Mouse (Mus musculus): ENCODE measurements around the gene Dst. TPM values are rescaled to one million over a fixed set of nuclear protein-coding genes. Genes with fewer than 3 reads are reported as not detected.
A peak's percentile ranks its signal among the peaks of the same experiment; 100 is the strongest.
"Not testable (repeated sequence)": the region's sequence is repeated elsewhere in the genome, so short reads cannot be mapped to it uniquely, and the experiment has no call there.

Dst gene
- total and polyA plus RNA-seq, 2 experiments from 2014 or later, result 31.7 to 155 TPM

DNA sequence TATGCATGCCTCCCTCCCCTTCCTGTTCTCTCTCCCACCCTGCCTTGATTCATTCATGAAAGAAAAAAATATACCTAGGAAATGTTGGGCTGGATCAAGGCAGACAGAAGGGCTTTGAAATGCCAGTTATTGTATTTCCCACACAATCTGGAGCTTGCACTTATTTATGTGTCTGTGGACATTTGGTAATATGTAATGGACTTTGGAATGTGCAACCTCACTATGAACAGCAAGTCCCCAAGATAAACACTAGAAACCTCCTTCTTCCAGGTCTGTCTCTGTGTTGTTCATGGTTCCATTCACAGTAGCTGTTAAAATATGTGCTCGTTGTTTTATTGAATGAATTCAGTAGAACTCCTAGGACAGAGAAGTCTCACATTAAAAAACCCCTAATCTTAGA lies 153.8 kb downstream of the Dst start:
- no peak for DNase-seq (ENCODE audit: low spot score)
- Histone ChIP-seq H3K27ac (ENCODE audit: low read depth, low read length) (no peak overlapping the region), H3K36me3 (ENCODE audit: insufficient read depth, low read length) (no peaks in the 10 kb centered on the region), H3K4me2 (ENCODE audit: low read depth, low read length, poor library complexity, severe bottlenecking) (no peak overlapping the region), H3K9ac (replicated peaks; ENCODE audit: low read length, poor library complexity, severe bottlenecking) (no peak overlapping the region), H3K27me3 (ENCODE audit: insufficient read depth, low read length) (no peaks in the 10 kb centered on the region), H3K4me1 (ENCODE audit: insufficient read depth, low read length) (no peaks in the 10 kb centered on the region; the same call in 1 of the 2 replicates), H3K4me3 (ENCODE audit: low read depth, low read length) (no peak overlapping the region), H3K9me3 (ENCODE audit: low read length) (no peaks in the 10 kb centered on the region)
- no peak for TF ChIP-seq CTCF (IDR thresholded peaks at IDR 0.05)
- WGBS, result 71% methylated on average over 1 of the region's 1 CpGs
- ATAC-seq (ENCODE audit: low FRiP score), result no peak

- Histone ChIP-seq H3K27ac (ENCODE audit: low read depth, low read length) (no peak overlapping the region), H3K36me3 (ENCODE audit: insufficient read depth, low read length) (no peaks in the 10 kb centered on the region), H3K9ac (replicated peaks; ENCODE audit: low read length, poor library complexity, severe bottlenecking) (no peak overlapping the region), H3K27me3 (ENCODE audit: insufficient read depth, low read length) (no peaks in the 10 kb centered on the region), H3K4me1 (ENCODE audit: insufficient read depth, low read length) (no peaks in the 10 kb centered on the region; the same call in 1 of the 2 replicates), H3K4me3 (ENCODE audit: low read depth, low read length) (no peak overlapping the region), H3K4me2 (ENCODE audit: low read depth, low read length, poor library complexity, severe bottlenecking) (no peak overlapping the region), H3K9me3 (ENCODE audit: low read length) (no peaks in the 10 kb centered on the region)
- TF ChIP-seq CTCF (IDR thresholded peaks at IDR 0.05), result no peak
- ATAC-seq (ENCODE audit: low FRiP score), result no peak
- DNase-seq (ENCODE audit: low spot score), result no peak
- WGBS, result 71% methylated on average over 3 of the region's 3 CpGs
Measured at GRCm38 (mm10) chr1:34063943-34064342, 155.9 kb downstream of the Dst start.

DNA sequence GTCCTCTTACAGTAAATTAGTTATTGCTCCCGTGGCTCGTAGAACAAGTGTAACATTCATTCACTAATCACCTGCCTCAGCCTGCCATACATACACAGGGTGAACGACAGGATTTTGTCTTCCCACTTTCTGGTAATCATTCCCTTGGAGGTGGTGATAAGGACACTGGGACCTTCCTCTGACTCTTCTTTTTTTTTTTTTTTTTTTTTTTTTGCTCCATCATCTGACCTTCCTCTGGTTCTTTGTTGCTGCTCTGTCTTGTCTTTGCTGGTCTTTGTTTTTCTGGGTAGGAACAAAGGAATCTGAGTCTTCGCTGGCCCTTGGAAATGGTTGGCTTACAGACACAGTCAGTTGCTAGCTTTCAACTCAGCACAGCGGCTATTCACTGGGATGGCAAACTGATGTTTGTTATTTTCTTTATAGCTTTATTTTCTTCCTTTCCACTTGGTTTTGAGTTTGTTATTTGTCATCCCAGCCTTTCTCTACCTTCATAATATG lies 157.6 kb downstream of the Dst start:
- no peaks in the 10 kb centered on the region for H3K9me3 ChIP-seq (ENCODE audit: low read length)
- H3K4me3 ChIP-seq (ENCODE audit: low read depth, low read length), result no peak overlapping the region
- ATAC-seq (ENCODE audit: low FRiP score), result no peak
- H3K4me2 ChIP-seq (ENCODE audit: low read depth, low read length, poor library complexity, severe bottlenecking), result no peak overlapping the region
- no peak overlapping the region for H3K27ac ChIP-seq (ENCODE audit: low read depth, low read length)
- no peak overlapping the region for H3K9ac ChIP-seq (replicated peaks; ENCODE audit: low read length, poor library complexity, severe bottlenecking)
- DNase-seq (ENCODE audit: low spot score), result no peak
- H3K36me3 ChIP-seq (ENCODE audit: insufficient read depth, low read length), result no peaks in the 10 kb centered on the region
- no peak for TF ChIP-seq CTCF (IDR thresholded peaks at IDR 0.05)
- no peaks in the 10 kb centered on the region; the same call in 1 of the 2 replicates for H3K4me1 ChIP-seq (ENCODE audit: insufficient read depth, low read length)
- WGBS, result 82% methylated on average over 5 of the region's 5 CpGs
- H3K27me3 ChIP-seq (ENCODE audit: insufficient read depth, low read length), result no peaks in the 10 kb centered on the region

GRCm38 (mm10) chr1:34066401-34066800 lies 158.4 kb downstream of the Dst start:
- not testable (repeated sequence) for H3K4me2 ChIP-seq (ENCODE audit: low read depth, low read length, poor library complexity, severe bottlenecking); H3K27me3 ChIP-seq (ENCODE audit: insufficient read depth, low read length); ATAC-seq (ENCODE audit: low FRiP score); H3K27ac ChIP-seq (ENCODE audit: low read depth, low read length); H3K4me1 ChIP-seq (ENCODE audit: insufficient read depth, low read length); H3K4me3 ChIP-seq (ENCODE audit: low read depth, low read length); H3K36me3 ChIP-seq (ENCODE audit: insufficient read depth, low read length); H3K9me3 ChIP-seq (ENCODE audit: low read length); DNase-seq (ENCODE audit: low spot score); H3K9ac ChIP-seq (replicated peaks; ENCODE audit: low read length, poor library complexity, severe bottlenecking)
- WGBS, result 97% methylated on average over 4 of the region's 4 CpGs

- WGBS, result 51% methylated on average over 5 of the region's 5 CpGs
- Histone ChIP-seq H3K4me1 (ENCODE audit: insufficient read depth, low read length) (no peaks in the 10 kb centered on the region), H3K27ac (ENCODE audit: low read depth, low read length) (no peak overlapping the region), H3K4me2 (ENCODE audit: low read depth, low read length, poor library complexity, severe bottlenecking) (no peak overlapping the region), H3K9ac (replicated peaks; ENCODE audit: low read length, poor library complexity, severe bottlenecking) (no peak overlapping the region), H3K4me3 (ENCODE audit: low read depth, low read length) (no peak overlapping the region), H3K36me3 (ENCODE audit: insufficient read depth, low read length) (no peaks in the 10 kb centered on the region), H3K27me3 (ENCODE audit: insufficient read depth, low read length) (no peaks in the 10 kb centered on the region), H3K9me3 (ENCODE audit: low read length) (no peaks in the 10 kb centered on the region)
- DNase-seq (ENCODE audit: low spot score), result peak; percentile 28
- peak; percentile 54 for TF ChIP-seq CTCF (IDR thresholded peaks at IDR 0.05)
- ATAC-seq (ENCODE audit: low FRiP score), result no peak
Measured at GRCm38 (mm10) chr1:34068341-34068740, 160.3 kb downstream of the Dst start.

DNA sequence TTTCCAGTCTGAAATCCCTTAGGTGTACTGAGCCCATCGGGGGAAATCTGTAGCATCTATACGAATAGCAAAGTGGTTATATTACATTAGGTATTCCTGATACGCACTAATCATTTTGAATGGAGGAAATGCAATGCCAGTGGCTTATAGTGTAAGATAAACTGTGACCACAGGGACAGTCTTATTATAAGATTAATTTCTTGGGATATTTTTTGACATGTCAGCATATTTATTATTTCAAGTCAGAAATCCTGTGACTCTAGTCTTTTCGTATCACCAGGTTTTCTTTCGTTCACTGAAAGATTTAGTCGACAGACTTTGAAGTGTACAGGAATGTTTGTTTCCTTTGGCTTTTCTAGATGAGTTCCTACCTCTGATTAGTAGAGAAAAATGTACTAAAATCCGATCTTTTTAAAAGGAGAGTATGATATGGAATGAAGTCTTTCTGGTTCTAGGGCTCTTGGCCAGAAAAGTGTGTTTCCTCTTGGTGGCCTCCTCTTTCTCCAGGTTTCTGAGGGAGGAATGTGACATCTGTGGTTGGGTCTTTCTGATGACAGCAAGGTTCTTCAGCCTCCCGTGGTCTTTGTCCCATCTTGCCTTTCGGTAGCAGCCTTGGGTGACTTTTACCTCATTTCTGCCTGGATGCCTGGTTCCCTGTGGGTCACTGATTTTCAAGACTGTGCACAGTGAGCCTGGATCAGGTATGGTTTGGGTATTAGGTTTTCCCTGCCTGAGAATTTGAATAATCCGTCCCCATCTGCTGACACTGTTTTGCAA lies 161.7 kb downstream of the Dst start:
- Histone ChIP-seq H3K4me2 (ENCODE audit: low read depth, low read length, poor library complexity, severe bottlenecking) (no peak overlapping the region), H3K4me1 (ENCODE audit: insufficient read depth, low read length) (no peaks in the 10 kb centered on the region), H3K4me3 (ENCODE audit: low read depth, low read length) (no peak overlapping the region), H3K9ac (replicated peaks; ENCODE audit: low read length, poor library complexity, severe bottlenecking) (no peak overlapping the region), H3K27me3 (ENCODE audit: insufficient read depth, low read length) (no peaks in the 10 kb centered on the region), H3K27ac (ENCODE audit: low read depth, low read length) (no peak overlapping the region), H3K9me3 (ENCODE audit: low read length) (no peaks in the 10 kb centered on the region), H3K36me3 (ENCODE audit: insufficient read depth, low read length) (no peaks in the 10 kb centered on the region)
- no peak for TF ChIP-seq CTCF (IDR thresholded peaks at IDR 0.05)
- WGBS, result 79% methylated on average over 10 of the region's 10 CpGs
- no peak for DNase-seq (ENCODE audit: low spot score)
- ATAC-seq (ENCODE audit: low FRiP score), result no peak

All from midbrain, postnatal 0 days (tissue).